Mouse (Mus musculus) bone marrow, adult 2 months (tissue): Measurements from ENCODE around the gene Dclk2.

Source experiments
- CTCF ChIP-seq: fragments of 200-500 bp; IDR thresholded peaks from 2 replicates; pipeline ENCODE4 v1.5.1; 2011; ENCODE audit warnings: low read length, control low read depth; ENCODE audit not compliant: control insufficient read depth, insufficient read depth
- POLR2A ChIP-seq: fragments of 200-500 bp; IDR thresholded peaks from 2 replicates; pipeline ENCODE4 v1.6.1; 2011; ENCODE audit warnings: low read depth, mild to moderate bottlenecking, control low read depth, low read length, borderline replicate concordance; ENCODE audit not compliant: control insufficient read depth

GRCm38 (mm10) chr3:86797871-86798460, 122.7 kb downstream of the Dclk2 start:
- TF ChIP-seq CTCF, result no peak
- no peak for TF ChIP-seq POLR2A
